ENCODE assay signal across 13 mouse cellular contexts in genomic region chr2:158674131-158674530, GRCm38 (mm10). TPM values are rescaled to one million over a fixed set of nuclear protein-coding genes. Genes with fewer than 3 reads are reported as not detected.
DNase-seq lines count a peak whose midpoint lies in the region; ATAC-seq and TF ChIP-seq lines count a peak whose summit lies in the region.
"Had no signal": no experiment of that assay in that cellular context is flagged by ENCODE, and none has a peak within 500 bp of the region (broad histone marks: within the 10 kb centered on the region; RNA-seq: fewer than 3 reads in every experiment).

No protein-coding gene starts in this region.

- no peak overlapping the region for H3K9ac ChIP-seq in forebrain, embryonic 15.5 days (replicated peaks)
- no peak overlapping the region for H3K9ac ChIP-seq in forebrain, embryonic 13.5 days
- no peak overlapping the region for H3K9ac ChIP-seq in kidney, embryonic 15.5 days
- H3K9ac ChIP-seq in kidney, embryonic 14.5 days (ENCODE audit: low read depth, low read length) = no peak overlapping the region
- H3K9ac ChIP-seq: limb, embryonic 15.5 days had no signal

- no peak for DNase-seq in thymus, adult 2 months
- no peak for DNase-seq in thymus, postnatal 14 days
- DNase-seq in splenic B cell, adult 2 months (ENCODE audit: low read depth, low spot score) = peak; percentile 29
- DNase-seq in spleen, postnatal 14 days (ENCODE audit: low spot score in 2 of 2) = no peak
- DNase-seq: cerebellum, adult 9-10 months; right cerebral cortex, adult 18-20 months had no signal

- ATAC-seq in forebrain, embryonic 15.5 days (replicated peaks) = no peak
- no peak for ATAC-seq in forebrain, embryonic 13.5 days
- ATAC-seq in kidney, embryonic 15.5 days (replicated peaks; ENCODE audit: low FRiP score) = no peak
- no peak for ATAC-seq in kidney, embryonic 14.5 days (ENCODE audit: low FRiP score, low TSS enrichment)
- ATAC-seq: intestine, postnatal 0 days had no signal

- H3K27ac ChIP-seq in forebrain, embryonic 15.5 days (replicated peaks) = peak overlapping the region; percentile 58
- no peak overlapping the region for H3K27ac ChIP-seq in forebrain, embryonic 13.5 days
- H3K27ac ChIP-seq in kidney, embryonic 15.5 days = 0 out of 2 replicates have a peak overlapping the region, but pooled peaks have one; percentile 76
- H3K27ac ChIP-seq in kidney, embryonic 14.5 days (ENCODE audit: low read depth, low read length) = no peak overlapping the region
- H3K27ac ChIP-seq in thymus, adult 2 months (ENCODE audit: control insufficient read depth, insufficient read depth, low read length) = peak overlapping the region; percentile 81; the same call in 1 of the 2 replicates
- H3K27ac ChIP-seq: limb, embryonic 15.5 days had no signal

- no peaks in the 10 kb centered on the region for H3K36me3 ChIP-seq in forebrain, embryonic 15.5 days
- H3K36me3 ChIP-seq in forebrain, embryonic 13.5 days (ENCODE audit: poor library complexity, severe bottlenecking) = no peaks in the 10 kb centered on the region
- no peaks in the 10 kb centered on the region for H3K36me3 ChIP-seq in kidney, embryonic 15.5 days
- no peaks in the 10 kb centered on the region for H3K36me3 ChIP-seq in kidney, embryonic 14.5 days (ENCODE audit: control insufficient read depth, insufficient read depth, low read length)
- H3K36me3 ChIP-seq in thymus, adult 2 months (ENCODE audit: control insufficient read depth, insufficient read depth, low read length) = no peaks in the 10 kb centered on the region
- no peaks in the 10 kb centered on the region for H3K36me3 ChIP-seq in splenic B cell, adult 2 months (ENCODE audit: control insufficient read depth, insufficient read depth, low read length, poor library complexity, severe bottlenecking)
- H3K36me3 ChIP-seq: limb, embryonic 15.5 days had no signal

- peaks cover 29% of the 10 kb centered on the region for H3K4me1 ChIP-seq in forebrain, embryonic 15.5 days
- H3K4me1 ChIP-seq in forebrain, embryonic 13.5 days = peaks cover 19% of the 10 kb centered on the region
- peaks cover 54% of the 10 kb centered on the region for H3K4me1 ChIP-seq in kidney, embryonic 15.5 days
- peaks cover 27% of the 10 kb centered on the region for H3K4me1 ChIP-seq in kidney, embryonic 14.5 days (ENCODE audit: control insufficient read depth, insufficient read depth, low read length)
- peaks cover 72% of the 10 kb centered on the region for H3K4me1 ChIP-seq in thymus, adult 2 months (replicated peaks; ENCODE audit: control insufficient read depth, insufficient read depth, low read length)

- no peak for TF ChIP-seq POLR2A in thymus, adult 2 months (IDR thresholded peaks at IDR 0.05; ENCODE audit: control insufficient read depth, extremely low read depth, insufficient read depth, low read length, poor library complexity)

- WGBS in forebrain, embryonic 15.5 days = 76% methylated on average over 6 of the region's 6 CpGs
- WGBS in forebrain, embryonic 13.5 days = 79% methylated on average over 6 of the region's 6 CpGs
- 69% methylated on average over 6 of the region's 6 CpGs for WGBS in kidney, embryonic 15.5 days
- WGBS in kidney, embryonic 14.5 days = 66% methylated on average over 6 of the region's 6 CpGs
- 69% methylated on average over 6 of the region's 6 CpGs for WGBS in thymus, adult 2 months

- no peak for TF ChIP-seq CTCF in thymus, adult 2 months (IDR thresholded peaks at IDR 0.05; ENCODE audit: borderline replicate concordance, control insufficient read depth, extremely low read depth, insufficient read depth, low read length, poor library complexity)

- no peaks in the 10 kb centered on the region for H3K9me3 ChIP-seq in forebrain, embryonic 15.5 days
- no peaks in the 10 kb centered on the region for H3K9me3 ChIP-seq in forebrain, embryonic 13.5 days (replicated peaks)
- no peaks in the 10 kb centered on the region for H3K9me3 ChIP-seq in kidney, embryonic 15.5 days (replicated peaks)
- H3K9me3 ChIP-seq in kidney, embryonic 14.5 days (ENCODE audit: control insufficient read depth, low read length) = no peaks in the 10 kb centered on the region
- H3K9me3 ChIP-seq: limb, embryonic 15.5 days had no signal

- no peak overlapping the region for H3K4me2 ChIP-seq in forebrain, embryonic 15.5 days (replicated peaks)
- no peak overlapping the region for H3K4me2 ChIP-seq in forebrain, embryonic 13.5 days
- H3K4me2 ChIP-seq in kidney, embryonic 15.5 days = no peak overlapping the region
- no peak overlapping the region for H3K4me2 ChIP-seq in kidney, embryonic 14.5 days (replicated peaks; ENCODE audit: low read depth, low read length)
- H3K4me2 ChIP-seq: limb, embryonic 15.5 days had no signal

- H3K4me3 ChIP-seq in forebrain, embryonic 15.5 days = no peak overlapping the region
- no peak overlapping the region for H3K4me3 ChIP-seq in forebrain, embryonic 13.5 days
- H3K4me3 ChIP-seq in kidney, embryonic 15.5 days (replicated peaks) = no peak overlapping the region
- no peak overlapping the region for H3K4me3 ChIP-seq in kidney, embryonic 14.5 days (ENCODE audit: low read length)
- no peak overlapping the region for H3K4me3 ChIP-seq in thymus, adult 2 months (ENCODE audit: control insufficient read depth, insufficient read depth, low read length)
- H3K4me3 ChIP-seq: limb, embryonic 15.5 days; megakaryocyte, embryonic 14.5 days had no signal

- H3K27me3 ChIP-seq in forebrain, embryonic 15.5 days = 0 out of 2 replicates have a peak, but pooled peaks cover 5% of the 10 kb centered on the region
- H3K27me3 ChIP-seq in forebrain, embryonic 13.5 days = peaks cover 18% of the 10 kb centered on the region
- peaks cover 19% of the 10 kb centered on the region for H3K27me3 ChIP-seq in kidney, embryonic 15.5 days
- H3K27me3 ChIP-seq in kidney, embryonic 14.5 days (ENCODE audit: control insufficient read depth, insufficient read depth, low read length) = peaks cover 8% of the 10 kb centered on the region
- H3K27me3 ChIP-seq in thymus, adult 2 months (ENCODE audit: control insufficient read depth, insufficient read depth, low read length) = no peaks in the 10 kb centered on the region
- no peaks in the 10 kb centered on the region for H3K27me3 ChIP-seq in splenic B cell, adult 2 months (ENCODE audit: control insufficient read depth, insufficient read depth, low read length, poor library complexity, severe bottlenecking)

RNA-seq across cellular contexts. Expression of gene Ppp1r16b, which starts 8.9 kb away (rescaled TPM):
- 22.1 and 24.4 TPM in 2 replicates for polyA plus RNA-seq in forebrain, embryonic 15.5 days (2015; fragmentation: Nextera tagmentation; extraction: Ambion mirVana)
- 7.8 and 8.4 TPM in 2 replicates for polyA plus RNA-seq in forebrain, embryonic 13.5 days (2015; fragmentation: Nextera tagmentation; extraction: Ambion mirVana)
- polyA plus RNA-seq in kidney, embryonic 15.5 days (2015; fragmentation: Nextera tagmentation; extraction: Ambion mirVana) = 14.9 and 15.3 TPM in 2 replicates
- 16.6 and 17.3 TPM in 2 replicates for polyA plus RNA-seq in kidney, embryonic 14.5 days (2014; fragmentation: Nextera tagmentation; extraction: Ambion mirVana)
- 55.8 and 61.4 TPM in 2 replicates for polyA plus RNA-seq in thymus, adult 2 months (2012; rRNA removed)

RNA-seq across cellular contexts. Expression of gene Actr5, which starts 49.4 kb away (rescaled TPM):
- 13.4 and 14.7 TPM in 2 replicates for polyA plus RNA-seq in forebrain, embryonic 15.5 days (2015; fragmentation: Nextera tagmentation; extraction: Ambion mirVana)
- polyA plus RNA-seq in forebrain, embryonic 13.5 days (2015; fragmentation: Nextera tagmentation; extraction: Ambion mirVana) = 11.5 and 14.1 TPM in 2 replicates
- polyA plus RNA-seq in kidney, embryonic 15.5 days (2015; fragmentation: Nextera tagmentation; extraction: Ambion mirVana) = 10.9 and 12.3 TPM in 2 replicates
- polyA plus RNA-seq in kidney, embryonic 14.5 days (2014; fragmentation: Nextera tagmentation; extraction: Ambion mirVana) = 13.2 and 15.6 TPM in 2 replicates
- 24.8 and 26.2 TPM in 2 replicates for polyA plus RNA-seq in thymus, adult 2 months (2012; rRNA removed)

Comparison
In these comparisons a context has a peak if more than half of its experiments do, and no peak if none do; other contexts are left out.
1. H3K27ac ChIP-seq: peak in forebrain, embryonic 15.5 days (single experiment), kidney, embryonic 15.5 days (single experiment) and thymus, adult 2 months (single experiment); none in forebrain, embryonic 13.5 days (single experiment) and kidney, embryonic 14.5 days (single experiment).